Mouse (Mus musculus) MEL (cell line): ENCODE measurements around the gene Zbtb38. TPM values are rescaled to one million over a fixed set of nuclear protein-coding genes. Genes with fewer than 3 reads are reported as not detected.

Experiments used
- polyA plus RNA-seq, 2 experiments: library from polyadenylated mRNA; stranded (reverse) in 1 of 2; unstranded in 1 of 2; fragments of >175 nt in 1 of 2; fragments of >200 nt in 1 of 2; gene quantifications; 2 replicates each; pipeline versions ENCODE4 v1.2.1 to v1.2.4; 2012; ENCODE audit warnings: low replicate concordance in 2 of 2, low read depth in 1 of 2; ENCODE audit not compliant: insufficient read length in 2 of 2, insufficient read depth in 1 of 2, missing spikeins in 1 of 2
- total RNA-seq: library from RNA; depleted of rRNA; stranded (reverse); fragments of 300-350 nt; gene quantifications from 2 replicates; pipeline ENCODE4 v1.2.3, GENCODE M21; 2012; rRNA removed

Gene Zbtb38
- total and polyA plus RNA-seq, 3 experiments, result 10.9 to 65.0 (median 12.2) TPM

Other genes with a start within 250 kb of the Zbtb38 start
- gene Gm28729, start 227.6 kb downstream of the Zbtb38 start, total RNA-seq, result not detected in 2 replicates
- gene Gm28729, start 227.6 kb downstream of the Zbtb38 start, polyA plus RNA-seq, result not detected
- gene Rasa2, start 121.2 kb downstream of the Zbtb38 start, total RNA-seq, result 9.5 and 11.3 TPM in 2 replicates
- gene Rasa2, start 121.2 kb downstream of the Zbtb38 start, polyA plus RNA-seq, result 10 to 100 TPM in 1 of 2 experiments, not detected in 1; 11.3 TPM
- 5.4 and 5.7 TPM in 2 replicates for gene Pxylp1, start 139.8 kb upstream of the Zbtb38 start, total RNA-seq
- gene Pxylp1, start 139.8 kb upstream of the Zbtb38 start, polyA plus RNA-seq, result 1 to 10 TPM in 1 of 2 experiments, not detected in 1; 9.9 TPM